7 mouse cellular contexts compared by ENCODE assay signal in genomic region chr4:148040933-148041610, GRCm38 (mm10). TPM values are rescaled to one million over a fixed set of nuclear protein-coding genes. Genes with fewer than 3 reads are reported as not detected.
DNase-seq lines count a peak whose midpoint lies in the region; ATAC-seq and TF ChIP-seq lines count a peak whose summit lies in the region.

No protein-coding gene starts in this region.

- peak overlapping the region; percentile 54 for H3K4me3 ChIP-seq in heart, postnatal 0 days (ENCODE audit: low read depth, low read length)

- TF ChIP-seq CTCF in heart, postnatal 0 days (IDR thresholded peaks at IDR 0.05; ENCODE audit: low read depth), result no peak

- peaks cover 35% of the 10 kb centered on the region for H3K4me1 ChIP-seq in heart, postnatal 0 days (ENCODE audit: control insufficient read depth, insufficient read depth)

- WGBS in heart, postnatal 0 days, result 1% methylated on average over 19 of the region's 19 CpGs

- peak; percentile 87 for DNase-seq in NIH3T3 (ENCODE audit: low read depth)
- DNase-seq in brain, adult 2 months (ENCODE audit: low read depth, low spot score), result peak; percentile 78
- peak; percentile 55 for DNase-seq in heart, postnatal 0 days (ENCODE audit: low spot score)
- DNase-seq in kidney, postnatal 36 days, result peak; percentile 85 to 86
- DNase-seq in spleen, postnatal 4 days (ENCODE audit: low spot score in 2 of 2), result peak; percentile 59 to 78

- peak overlapping the region; percentile 49 for H3K9ac ChIP-seq in heart, postnatal 0 days (replicated peaks; ENCODE audit: low read depth, low read length)

- no peak for TF ChIP-seq EP300 in heart, postnatal 0 days (IDR thresholded peaks at IDR 0.05; ENCODE audit: low read depth)

- H3K36me3 ChIP-seq in heart, postnatal 0 days (replicated peaks; ENCODE audit: control insufficient read depth, insufficient read depth, low read length), result peaks cover 26% of the 10 kb centered on the region

- peak overlapping the region; percentile 86 for H3K27ac ChIP-seq in heart, postnatal 0 days (ENCODE audit: low read depth)

- H3K27me3 ChIP-seq in heart, postnatal 0 days (ENCODE audit: control insufficient read depth, insufficient read depth, low read length), result no peaks in the 10 kb centered on the region

- no peaks in the 10 kb centered on the region for H3K9me3 ChIP-seq in heart, postnatal 0 days (replicated peaks; ENCODE audit: control insufficient read depth, low read length)

- peak overlapping the region; percentile 83 for H3K4me2 ChIP-seq in heart, postnatal 0 days (ENCODE audit: low read depth, low read length)

- ATAC-seq in erythroid progenitor cell, adult 5-6 weeks (replicated peaks; ENCODE audit: low FRiP score, poor library complexity, severe bottlenecking), result peak; percentile 45
- ATAC-seq in heart, postnatal 0 days (ENCODE audit: insufficient read depth, low read depth), result peak; percentile 10; the same call in 1 of the 2 replicates
- peak; percentile 25 for ATAC-seq in megakaryocyte, adult 5-6 weeks (ENCODE audit: poor library complexity, severe bottlenecking)

RNA-seq across cellular contexts. Expression of gene Mthfr, which starts 2.2 kb away (rescaled TPM):
- total RNA-seq in erythroid progenitor cell, adult 5-6 weeks (2015; ENCODE audit: low replicate concordance), result 5.8 and 8.0 TPM in 2 replicates
- total RNA-seq in erythroid progenitor cell, adult 5-6 weeks (2017; ENCODE audit: low replicate concordance), result 2.0 and 7.1 TPM in 2 replicates
- 29.2 and 37.6 TPM in 2 replicates for total RNA-seq in heart, postnatal 0 days (2014; rRNA removed; ENCODE audit: low replicate concordance)
- polyA plus RNA-seq in heart, postnatal 0 days (2015; fragmentation: Nextera tagmentation; extraction: Ambion mirVana), result 6.0 and 6.3 TPM in 2 replicates
- 14.0 and 14.3 TPM in 2 replicates for total RNA-seq in megakaryocyte, adult 5-6 weeks (2015)
- 10.1 and 15.8 TPM in 2 replicates for total RNA-seq in megakaryocyte, adult 5-6 weeks (2017)

RNA-seq across cellular contexts. Expression of gene Clcn6, which starts 2.5 kb away (rescaled TPM):
- 1.3 and 2.5 TPM in 2 replicates for total RNA-seq in erythroid progenitor cell, adult 5-6 weeks (2015; ENCODE audit: low replicate concordance)
- 1.7 and 2.7 TPM in 2 replicates for total RNA-seq in erythroid progenitor cell, adult 5-6 weeks (2017; ENCODE audit: low replicate concordance)
- 14.7 and 16.3 TPM in 2 replicates for total RNA-seq in heart, postnatal 0 days (2014; rRNA removed; ENCODE audit: low replicate concordance)
- polyA plus RNA-seq in heart, postnatal 0 days (2015; fragmentation: Nextera tagmentation; extraction: Ambion mirVana), result 3.5 and 4.3 TPM in 2 replicates
- total RNA-seq in megakaryocyte, adult 5-6 weeks (2015), result 5.5 and 7.0 TPM in 2 replicates
- 2.7 and 10.1 TPM in 2 replicates for total RNA-seq in megakaryocyte, adult 5-6 weeks (2017)

RNA-seq across cellular contexts. Expression of gene Nppa, which starts 40.5 kb away (rescaled TPM):
- total RNA-seq in erythroid progenitor cell, adult 5-6 weeks (2015; ENCODE audit: low replicate concordance), result not detected in 2 replicates
- total RNA-seq in erythroid progenitor cell, adult 5-6 weeks (2017; ENCODE audit: low replicate concordance), result not detected in 2 replicates
- total RNA-seq in heart, postnatal 0 days (2014; rRNA removed; ENCODE audit: low replicate concordance), result 2,556 and 3,370 TPM in 2 replicates
- 9,636 and 10,119 TPM in 2 replicates for polyA plus RNA-seq in heart, postnatal 0 days (2015; fragmentation: Nextera tagmentation; extraction: Ambion mirVana)
- total RNA-seq in megakaryocyte, adult 5-6 weeks (2015), result not detected in 2 replicates
- total RNA-seq in megakaryocyte, adult 5-6 weeks (2017), result not detected in 2 replicates

RNA-seq across cellular contexts. Expression of gene Agtrap, which starts 46.8 kb away (rescaled TPM):
- total RNA-seq in erythroid progenitor cell, adult 5-6 weeks (2015; ENCODE audit: low replicate concordance), result 4.6 and 5.8 TPM in 2 replicates
- total RNA-seq in erythroid progenitor cell, adult 5-6 weeks (2017; ENCODE audit: low replicate concordance), result 3.6 and 4.1 TPM in 2 replicates
- 21.2 and 31.4 TPM in 2 replicates for total RNA-seq in heart, postnatal 0 days (2014; rRNA removed; ENCODE audit: low replicate concordance)
- polyA plus RNA-seq in heart, postnatal 0 days (2015; fragmentation: Nextera tagmentation; extraction: Ambion mirVana), result 22.9 and 25.2 TPM in 2 replicates
- 13.8 and 19.0 TPM in 2 replicates for total RNA-seq in megakaryocyte, adult 5-6 weeks (2015)
- 31.9 and 36.0 TPM in 2 replicates for total RNA-seq in megakaryocyte, adult 5-6 weeks (2017)

RNA-seq across cellular contexts. Expression of gene Nppb, which starts 55.5 kb away (rescaled TPM):
- total RNA-seq in erythroid progenitor cell, adult 5-6 weeks (2015; ENCODE audit: low replicate concordance), result not detected in 2 replicates
- not detected in 2 replicates for total RNA-seq in erythroid progenitor cell, adult 5-6 weeks (2017; ENCODE audit: low replicate concordance)
- total RNA-seq in heart, postnatal 0 days (2014; rRNA removed; ENCODE audit: low replicate concordance), result 831 and 1,183 TPM in 2 replicates
- 188 and 473 TPM in 2 replicates for polyA plus RNA-seq in heart, postnatal 0 days (2015; fragmentation: Nextera tagmentation; extraction: Ambion mirVana)
- total RNA-seq in megakaryocyte, adult 5-6 weeks (2015), result not detected in 2 replicates
- total RNA-seq in megakaryocyte, adult 5-6 weeks (2017), result not detected in 2 replicates

Comparison
In these comparisons a context has a peak if more than half of its experiments do, and no peak if none do; other contexts are left out.
1. Peak in every context shown above with its lines: DNase-seq, ATAC-seq, H3K4me3 ChIP-seq and H3K27ac ChIP-seq.
2. RNA of gene Nppa, which starts 40.5 kb away (total RNA-seq): 2,556 to 3,370 TPM in heart, postnatal 0 days; not detected in erythroid progenitor cell, adult 5-6 weeks and not detected in megakaryocyte, adult 5-6 weeks; every median in the first group is over 1,000 times any median in the second.